Mouse (Mus musculus): Measurements from ENCODE around the gene Elf3. TPM values are rescaled to one million over a fixed set of nuclear protein-coding genes. Genes with fewer than 3 reads are reported as not detected.

The Elf3 gene
- total RNA-seq, 2 experiments from 2014 or later, result 0.26 TPM; not detected in 1

Other genes starting within 250 kb of the Elf3 start
- 10 to 100 TPM; 14.5 to 15.5 TPM for gene Lgr6, start 153.3 kb downstream of the Elf3 start, total RNA-seq (2021)
- gene Ptpn7, start 125.9 kb downstream of the Elf3 start, total RNA-seq (2021), result 1 to 10 TPM in 1 of 2 experiments, under 1 TPM in 1; 0.72 to 3.3 TPM
- gene Arl8a, start 111.7 kb downstream of the Elf3 start, total RNA-seq (2021), result 10 to 100 TPM; 25.7 to 28.0 TPM
- gene Gpr37l1, start 90.9 kb downstream of the Elf3 start, total RNA-seq (2021), result under 1 TPM; 0.32 to 0.48 TPM
- gene Rnpep, start 25.5 kb upstream of the Elf3 start, total RNA-seq (2021), result 10 to 100 TPM; 22.0 to 23.0 TPM
- gene Timm17a, start 55.2 kb upstream of the Elf3 start, total RNA-seq (2021), result 100 to 1,000 TPM; 359 to 389 TPM
- gene Lmod1, start 66.2 kb upstream of the Elf3 start, total RNA-seq (2021), result 1 to 10 TPM; 1.9 to 3.0 TPM
- 1 to 10 TPM; 2.7 to 4.2 TPM for gene Shisa4, start 116.7 kb upstream of the Elf3 start, total RNA-seq (2021)
- 10 to 100 TPM; 43.5 to 47.6 TPM for gene Ipo9, start 171.9 kb upstream of the Elf3 start, total RNA-seq (2021)

All from heart, postnatal 14 days (tissue).